Mouse (Mus musculus): ENCODE measurements around the gene Cdrt4. TPM values are rescaled to one million over a fixed set of nuclear protein-coding genes. Genes with fewer than 3 reads are reported as not detected.

Gene Cdrt4
- total and polyA plus RNA-seq, 2 experiments = not detected

- Histone ChIP-seq H3K36me3 (ENCODE audit: control insufficient read depth, insufficient read depth, low read length) (no peaks in the 10 kb centered on the region), H3K9ac (ENCODE audit: low read depth, low read length) (no peak overlapping the region), H3K27me3 (ENCODE audit: control insufficient read depth, insufficient read depth, low read length) (0 out of 2 replicates have a peak, but pooled peaks cover 8% of the 10 kb centered on the region), H3K27ac (replicated peaks; ENCODE audit: insufficient read depth, low read depth, low read length) (no peak overlapping the region), H3K79me2 (ENCODE audit: control insufficient read depth, insufficient read depth, low read length) (no peaks in the 10 kb centered on the region), H3K4me1 (ENCODE audit: control insufficient read depth, insufficient read depth, low read length) (peaks cover 3% of the 10 kb centered on the region), H3K4me3 (ENCODE audit: insufficient read depth, low read depth, low read length) (no peak overlapping the region)
- TF ChIP-seq POLR2A (IDR thresholded peaks at IDR 0.05; ENCODE audit: extremely low read depth, insufficient read depth, low read length) = no peak
- TF ChIP-seq CTCF (IDR thresholded peaks at IDR 0.05; ENCODE audit: low read depth, low read length) = peak; percentile 95
- DNase-seq (ENCODE audit: extremely low read depth, low read depth, low spot score) = peak; percentile 53
- WGBS = 33% methylated on average over 25 of the region's 25 CpGs
These were observed 29.7 kb upstream of the Cdrt4 start for GRCm38 (mm10) chr11:62921052-62921977.

DNA sequence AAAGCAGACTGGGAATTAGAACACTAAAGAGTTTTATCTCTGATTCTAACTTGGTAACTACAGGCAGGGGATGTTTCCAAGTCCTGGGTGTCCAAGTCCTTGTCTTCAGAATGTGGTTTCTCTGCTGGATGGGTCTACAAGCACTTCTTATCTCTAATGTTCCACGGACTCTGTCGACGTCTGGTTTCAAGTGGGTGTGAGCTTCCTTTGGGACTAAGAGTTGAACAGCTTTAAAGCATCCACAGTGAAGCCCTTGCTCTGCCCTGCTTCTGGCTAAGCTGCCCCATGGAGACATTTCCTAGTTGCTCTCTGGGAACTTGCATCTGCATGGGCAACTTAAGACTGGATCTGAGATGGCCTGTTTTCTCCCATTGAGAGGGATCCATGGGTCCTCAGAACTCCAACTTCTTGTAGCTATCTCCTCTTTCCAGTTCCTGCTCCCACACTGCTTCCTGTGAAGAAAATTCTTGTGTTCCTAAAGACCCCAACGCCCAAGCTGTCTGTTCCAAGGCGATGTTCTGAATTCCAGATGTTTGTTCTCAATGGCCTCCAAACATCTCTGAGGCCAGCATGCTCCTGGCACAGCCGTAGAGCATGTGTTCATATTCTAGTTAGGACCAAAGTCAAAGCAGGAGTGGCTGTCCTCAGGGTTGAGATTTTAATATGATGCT lies 26.8 kb upstream of the Cdrt4 start:
- no peak overlapping the region for H3K9ac ChIP-seq (ENCODE audit: low read depth, low read length)
- no peak for TF ChIP-seq CTCF (IDR thresholded peaks at IDR 0.05; ENCODE audit: low read depth, low read length)
- no peak for TF ChIP-seq POLR2A (IDR thresholded peaks at IDR 0.05; ENCODE audit: extremely low read depth, insufficient read depth, low read length)
- H3K4me1 ChIP-seq (ENCODE audit: control insufficient read depth, insufficient read depth, low read length) = no peaks in the 10 kb centered on the region
- H3K36me3 ChIP-seq (ENCODE audit: control insufficient read depth, insufficient read depth, low read length) = no peaks in the 10 kb centered on the region
- 78% methylated on average over 6 of the region's 6 CpGs for WGBS
- no peak overlapping the region for H3K27ac ChIP-seq (replicated peaks; ENCODE audit: insufficient read depth, low read depth, low read length)
- no peak for DNase-seq (ENCODE audit: extremely low read depth, low read depth, low spot score)
- no peak overlapping the region for H3K4me3 ChIP-seq (ENCODE audit: insufficient read depth, low read depth, low read length)
- H3K79me2 ChIP-seq (ENCODE audit: control insufficient read depth, insufficient read depth, low read length) = no peaks in the 10 kb centered on the region
- peaks cover 4% of the 10 kb centered on the region; the same call in 1 of the 2 replicates for H3K27me3 ChIP-seq (ENCODE audit: control insufficient read depth, insufficient read depth, low read length)

- TF ChIP-seq CTCF (IDR thresholded peaks at IDR 0.05; ENCODE audit: low read depth, low read length) (no peak), POLR2A (IDR thresholded peaks at IDR 0.05; ENCODE audit: extremely low read depth, insufficient read depth, low read length) (no peak)
- Histone ChIP-seq H3K4me3 (ENCODE audit: insufficient read depth, low read depth, low read length) (no peak overlapping the region), H3K36me3 (ENCODE audit: control insufficient read depth, insufficient read depth, low read length) (no peaks in the 10 kb centered on the region), H3K4me1 (ENCODE audit: control insufficient read depth, insufficient read depth, low read length) (peaks cover 9% of the 10 kb centered on the region), H3K9ac (ENCODE audit: low read depth, low read length) (no peak overlapping the region), H3K27me3 (ENCODE audit: control insufficient read depth, insufficient read depth, low read length) (peaks cover 2% of the 10 kb centered on the region; the same call in 1 of the 2 replicates), H3K27ac (replicated peaks; ENCODE audit: insufficient read depth, low read depth, low read length) (no peak overlapping the region), H3K79me2 (ENCODE audit: control insufficient read depth, insufficient read depth, low read length) (no peaks in the 10 kb centered on the region)
- DNase-seq (ENCODE audit: extremely low read depth, low read depth, low spot score) = peak; percentile 38
- 30% methylated on average over 3 of the region's 3 CpGs for WGBS
These were observed 21.2 kb upstream of the Cdrt4 start for GRCm38 (mm10) chr11:62929799-62930198.

DNA sequence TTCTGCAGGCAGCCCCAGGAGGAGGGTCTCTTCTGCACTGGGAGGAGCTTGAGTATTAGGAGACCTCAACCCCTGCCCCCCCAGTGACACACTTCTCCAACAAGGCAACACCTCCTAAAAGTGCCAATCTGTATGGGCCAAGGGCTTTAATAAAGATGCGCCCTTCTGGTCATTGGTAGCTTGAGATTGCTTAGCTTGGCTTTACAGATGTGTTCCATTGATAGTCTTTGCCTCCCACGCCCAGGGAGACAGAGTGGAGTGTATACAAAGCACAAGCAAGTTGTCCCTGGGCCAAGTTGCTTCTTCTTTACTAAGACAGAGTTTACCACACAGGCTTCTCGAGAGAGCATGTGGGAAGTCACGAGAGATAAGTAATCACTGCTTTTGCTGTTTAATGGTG lies 20.4 kb upstream of the Cdrt4 start:
- Histone ChIP-seq H3K4me1 (ENCODE audit: control insufficient read depth, insufficient read depth, low read length) (peaks cover 10% of the 10 kb centered on the region), H3K27ac (replicated peaks; ENCODE audit: insufficient read depth, low read depth, low read length) (no peak overlapping the region), H3K4me3 (ENCODE audit: insufficient read depth, low read depth, low read length) (no peak overlapping the region), H3K27me3 (ENCODE audit: control insufficient read depth, insufficient read depth, low read length) (peaks cover 2% of the 10 kb centered on the region; the same call in 1 of the 2 replicates), H3K9ac (ENCODE audit: low read depth, low read length) (no peak overlapping the region), H3K36me3 (ENCODE audit: control insufficient read depth, insufficient read depth, low read length) (no peaks in the 10 kb centered on the region), H3K79me2 (ENCODE audit: control insufficient read depth, insufficient read depth, low read length) (no peaks in the 10 kb centered on the region)
- DNase-seq (ENCODE audit: extremely low read depth, low read depth, low spot score) = no peak
- WGBS = 76% methylated on average over 4 of the region's 4 CpGs
- TF ChIP-seq POLR2A (IDR thresholded peaks at IDR 0.05; ENCODE audit: extremely low read depth, insufficient read depth, low read length) (no peak), CTCF (IDR thresholded peaks at IDR 0.05; ENCODE audit: low read depth, low read length) (no peak)

DNA sequence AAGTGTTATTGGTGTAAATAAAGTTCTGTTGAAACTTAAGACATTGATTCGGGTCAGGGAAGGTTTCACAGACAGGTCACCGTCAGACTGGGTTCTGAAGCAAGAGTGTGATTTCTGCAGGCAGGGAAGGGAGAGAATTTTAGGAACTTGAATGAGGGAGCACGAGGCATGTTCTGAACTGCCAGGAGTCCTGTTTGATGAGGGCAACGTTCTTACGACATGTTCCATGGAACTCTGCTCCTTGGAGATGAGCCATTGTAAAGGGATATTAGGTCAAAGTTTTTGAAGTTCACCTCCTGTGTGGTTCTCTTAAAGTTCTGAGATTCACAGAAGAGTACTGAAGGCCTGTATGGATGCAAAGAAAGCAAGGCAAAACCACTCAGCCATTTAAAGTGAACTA lies 19.9 kb upstream of the Cdrt4 start:
- no peak overlapping the region for H3K4me3 ChIP-seq (ENCODE audit: insufficient read depth, low read depth, low read length)
- peak; percentile 98 for DNase-seq (ENCODE audit: extremely low read depth, low read depth, low spot score)
- TF ChIP-seq POLR2A (IDR thresholded peaks at IDR 0.05; ENCODE audit: extremely low read depth, insufficient read depth, low read length) = no peak
- TF ChIP-seq CTCF (IDR thresholded peaks at IDR 0.05; ENCODE audit: low read depth, low read length) = no peak
- H3K36me3 ChIP-seq (ENCODE audit: control insufficient read depth, insufficient read depth, low read length) = no peaks in the 10 kb centered on the region
- H3K9ac ChIP-seq (ENCODE audit: low read depth, low read length) = no peak overlapping the region
- WGBS = 16% methylated on average over 5 of the region's 5 CpGs
- no peaks in the 10 kb centered on the region for H3K79me2 ChIP-seq (ENCODE audit: control insufficient read depth, insufficient read depth, low read length)
- H3K4me1 ChIP-seq (ENCODE audit: control insufficient read depth, insufficient read depth, low read length) = peaks cover 10% of the 10 kb centered on the region
- no peaks in the 10 kb centered on the region; the same call in 1 of the 2 replicates for H3K27me3 ChIP-seq (ENCODE audit: control insufficient read depth, insufficient read depth, low read length)
- no peak overlapping the region for H3K27ac ChIP-seq (replicated peaks; ENCODE audit: insufficient read depth, low read depth, low read length)
